Mouse (Mus musculus): ENCODE results near the gene Lrp1.

Lrp1 gene

GRCm38 (mm10) chr10:127597311-127597901, 23.5 kb downstream of the Lrp1 start:
- no peak for DNase-seq (ENCODE audit: low read depth, low spot score)
- no peaks in the 10 kb centered on the region for H3K27me3 ChIP-seq (ENCODE audit: control insufficient read depth, insufficient read depth, low read length, poor library complexity, severe bottlenecking)
- no peaks in the 10 kb centered on the region for H3K36me3 ChIP-seq (ENCODE audit: control insufficient read depth, insufficient read depth, low read length, poor library complexity, severe bottlenecking)

DNA sequence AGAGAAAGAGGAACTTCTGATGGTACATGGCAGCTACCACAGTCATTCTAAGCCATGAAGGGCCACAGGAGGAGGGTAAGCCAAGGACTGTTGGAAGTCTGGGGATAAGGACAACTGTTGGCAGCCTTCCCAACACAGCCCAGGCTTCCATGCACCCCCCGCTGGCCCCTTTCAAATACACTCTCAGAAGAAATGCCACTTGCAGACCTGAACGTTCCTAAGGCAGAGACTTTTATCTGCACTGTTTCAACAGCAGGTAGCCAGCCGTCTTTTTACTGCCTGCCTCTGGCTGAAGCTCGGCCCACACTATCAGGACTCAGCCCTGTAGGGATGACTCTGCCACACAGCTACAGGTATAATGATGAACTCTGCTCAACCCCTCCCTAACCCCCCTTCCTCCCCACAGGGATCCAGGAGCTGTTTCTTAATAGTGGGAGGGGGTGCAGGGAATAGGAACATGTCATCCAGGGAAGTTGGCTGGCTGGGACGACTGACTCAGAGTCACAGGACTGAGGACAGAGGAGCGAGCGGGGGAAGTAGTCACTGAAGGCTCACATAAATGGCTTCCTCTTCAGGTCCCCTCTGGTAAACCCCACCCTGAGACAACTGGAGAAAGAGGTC, 24.5 kb downstream of the Lrp1 start:
- Histone ChIP-seq H3K36me3 (ENCODE audit: control insufficient read depth, insufficient read depth, low read length, poor library complexity, severe bottlenecking) (no peaks in the 10 kb centered on the region), H3K27me3 (ENCODE audit: control insufficient read depth, insufficient read depth, low read length, poor library complexity, severe bottlenecking) (no peaks in the 10 kb centered on the region)
- DNase-seq (ENCODE audit: low read depth, low spot score), result no peak

GRCm38 (mm10) chr10:127594930-127595715, 25.8 kb downstream of the Lrp1 start:
- Histone ChIP-seq H3K27me3 (ENCODE audit: control insufficient read depth, insufficient read depth, low read length, poor library complexity, severe bottlenecking) (no peaks in the 10 kb centered on the region), H3K36me3 (ENCODE audit: control insufficient read depth, insufficient read depth, low read length, poor library complexity, severe bottlenecking) (no peaks in the 10 kb centered on the region)
- DNase-seq (ENCODE audit: low read depth, low spot score), result no peak

DNA sequence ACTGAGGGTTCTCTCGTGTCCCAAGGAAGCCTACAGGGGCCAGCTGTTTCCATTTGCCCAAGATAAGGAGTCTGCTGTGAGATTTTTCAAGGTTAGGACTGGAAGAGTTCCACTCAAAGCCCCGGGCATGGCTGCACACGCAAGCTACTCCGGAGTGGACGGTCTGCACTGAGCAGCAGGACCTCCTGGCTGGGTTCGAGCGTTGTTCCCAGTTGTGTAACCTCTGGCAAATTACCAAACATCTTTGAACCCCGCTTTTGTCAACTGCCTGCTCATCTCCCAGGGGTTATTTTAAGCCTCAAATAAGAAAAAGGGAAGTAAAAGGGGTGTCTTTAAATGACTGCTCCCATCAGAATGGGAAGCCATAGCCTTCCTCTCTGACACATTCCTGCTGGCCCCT, 26.5 kb downstream of the Lrp1 start:
- no peaks in the 10 kb centered on the region for H3K27me3 ChIP-seq (ENCODE audit: control insufficient read depth, insufficient read depth, low read length, poor library complexity, severe bottlenecking)
- no peaks in the 10 kb centered on the region for H3K36me3 ChIP-seq (ENCODE audit: control insufficient read depth, insufficient read depth, low read length, poor library complexity, severe bottlenecking)
- DNase-seq (ENCODE audit: low read depth, low spot score), result no peak

DNA sequence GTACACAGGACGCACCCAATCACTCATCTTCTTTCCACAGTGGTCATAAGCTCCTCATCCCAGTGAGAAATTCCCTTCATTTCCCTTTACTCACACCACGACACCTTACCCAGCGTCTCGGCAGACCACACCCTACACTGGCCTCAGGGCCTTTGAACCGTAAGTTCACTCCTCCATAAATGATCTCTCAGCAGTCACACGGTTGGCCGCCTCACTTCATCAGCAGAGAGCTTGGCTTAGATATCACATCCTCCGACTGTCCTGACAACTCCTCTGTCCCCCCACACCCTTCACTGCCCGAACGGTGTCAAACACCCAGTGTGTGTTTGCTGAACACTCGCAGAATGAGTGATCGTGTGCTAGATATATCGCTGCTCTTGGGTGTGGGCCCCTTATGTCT, 28.1 kb downstream of the Lrp1 start:
- DNase-seq (ENCODE audit: low read depth, low spot score), result no peak
- Histone ChIP-seq H3K27me3 (ENCODE audit: control insufficient read depth, insufficient read depth, low read length, poor library complexity, severe bottlenecking) (no peaks in the 10 kb centered on the region), H3K36me3 (ENCODE audit: control insufficient read depth, insufficient read depth, low read length, poor library complexity, severe bottlenecking) (no peaks in the 10 kb centered on the region)

- Histone ChIP-seq H3K36me3 (ENCODE audit: control insufficient read depth, insufficient read depth, low read length, poor library complexity, severe bottlenecking) (no peaks in the 10 kb centered on the region), H3K27me3 (ENCODE audit: control insufficient read depth, insufficient read depth, low read length, poor library complexity, severe bottlenecking) (no peaks in the 10 kb centered on the region)
- no peak for DNase-seq (ENCODE audit: low read depth, low spot score)
These were observed 28.5 kb downstream of the Lrp1 start for GRCm38 (mm10) chr10:127592423-127592822.

GRCm38 (mm10) chr10:127591514-127591913, 29.4 kb downstream of the Lrp1 start:
- DNase-seq (ENCODE audit: low read depth, low spot score), result no peak

GRCm38 (mm10) chr10:127590831-127591451, 30.0 kb downstream of the Lrp1 start:
- H3K36me3 ChIP-seq (ENCODE audit: control insufficient read depth, insufficient read depth, low read length, poor library complexity, severe bottlenecking), result no peaks in the 10 kb centered on the region
- DNase-seq (ENCODE audit: low read depth, low spot score), result no peak
- no peaks in the 10 kb centered on the region; the same call in 1 of the 2 replicates for H3K27me3 ChIP-seq (ENCODE audit: control insufficient read depth, insufficient read depth, low read length, poor library complexity, severe bottlenecking)

More at GRCm38 (mm10) chr10:127591514-127591913, 29.4 kb downstream of the Lrp1 start:
- no peaks in the 10 kb centered on the region for H3K36me3 ChIP-seq (ENCODE audit: control insufficient read depth, insufficient read depth, low read length, poor library complexity, severe bottlenecking)
- H3K27me3 ChIP-seq (ENCODE audit: control insufficient read depth, insufficient read depth, low read length, poor library complexity, severe bottlenecking), result no peaks in the 10 kb centered on the region

DNA sequence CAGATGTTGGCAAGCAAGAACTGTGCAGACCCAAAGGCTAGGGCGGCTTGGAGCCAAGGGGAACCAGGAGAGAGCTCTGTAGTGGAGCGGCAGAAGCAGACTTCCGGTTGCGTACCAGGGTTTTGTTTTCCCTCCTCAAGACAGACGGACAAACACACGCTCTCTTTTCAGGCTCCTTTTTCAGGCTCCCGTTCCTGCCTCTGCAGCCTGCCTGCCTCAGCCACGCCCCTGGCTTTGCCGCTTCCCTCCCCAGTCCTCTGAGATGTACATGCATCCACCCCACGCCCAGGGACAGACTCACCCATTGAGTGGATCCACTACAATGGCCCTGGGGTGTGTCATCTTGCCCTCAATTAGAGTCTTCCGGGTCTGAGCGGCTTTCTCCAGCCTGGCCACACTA, 30.7 kb downstream of the Lrp1 start:
- H3K36me3 ChIP-seq (ENCODE audit: control insufficient read depth, insufficient read depth, low read length, poor library complexity, severe bottlenecking), result no peaks in the 10 kb centered on the region
- no peaks in the 10 kb centered on the region; the same call in 1 of the 2 replicates for H3K27me3 ChIP-seq (ENCODE audit: control insufficient read depth, insufficient read depth, low read length, poor library complexity, severe bottlenecking)
- DNase-seq (ENCODE audit: low read depth, low spot score), result no peak

DNA sequence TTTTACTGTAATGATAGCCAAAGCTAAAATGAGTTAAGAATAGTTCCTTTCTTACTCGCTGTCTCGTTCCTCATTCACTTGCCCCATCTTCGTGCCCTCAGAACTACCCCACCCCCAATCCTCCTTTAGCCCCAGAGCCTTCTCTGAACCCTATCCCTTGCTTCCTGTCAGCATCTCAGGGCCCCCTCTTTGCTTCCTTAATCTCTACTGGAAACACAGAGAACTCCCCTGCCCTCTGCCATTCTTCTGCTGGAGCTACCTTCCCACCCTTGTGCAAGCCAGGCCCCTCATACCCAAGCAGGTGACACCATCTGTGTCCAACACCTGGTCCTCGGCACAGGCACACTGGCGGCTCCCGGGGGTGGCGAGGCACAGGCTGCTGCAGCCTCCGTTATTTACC, 33.2 kb downstream of the Lrp1 start:
- no peaks in the 10 kb centered on the region for H3K36me3 ChIP-seq (ENCODE audit: control insufficient read depth, insufficient read depth, low read length, poor library complexity, severe bottlenecking)
- no peaks in the 10 kb centered on the region; the same call in 1 of the 2 replicates for H3K27me3 ChIP-seq (ENCODE audit: control insufficient read depth, insufficient read depth, low read length, poor library complexity, severe bottlenecking)
- DNase-seq (ENCODE audit: low read depth, low spot score), result no peak

DNA sequence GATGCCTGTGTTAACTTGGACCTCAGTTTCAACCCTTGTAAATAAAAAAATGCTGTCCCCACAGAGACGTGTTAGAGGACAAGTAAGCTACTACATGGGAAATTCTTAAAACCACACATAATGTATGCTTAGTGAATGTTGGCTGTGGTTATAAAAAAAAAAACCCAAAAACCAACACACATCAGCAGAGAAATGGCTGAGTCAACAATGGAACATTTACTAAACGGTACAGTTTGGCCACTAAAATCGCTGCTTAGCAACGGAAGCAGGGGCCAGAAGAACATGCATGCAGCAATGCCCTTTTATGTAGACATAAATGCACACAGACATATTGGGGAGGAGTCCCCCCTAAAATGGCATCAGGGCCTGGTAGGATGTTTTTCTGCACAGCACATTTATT, 34.7 kb downstream of the Lrp1 start:
- no peaks in the 10 kb centered on the region; the same call in 1 of the 2 replicates for H3K27me3 ChIP-seq (ENCODE audit: control insufficient read depth, insufficient read depth, low read length, poor library complexity, severe bottlenecking)
- no peak for DNase-seq (ENCODE audit: low read depth, low spot score)
- H3K36me3 ChIP-seq (ENCODE audit: control insufficient read depth, insufficient read depth, low read length, poor library complexity, severe bottlenecking), result no peaks in the 10 kb centered on the region

DNA sequence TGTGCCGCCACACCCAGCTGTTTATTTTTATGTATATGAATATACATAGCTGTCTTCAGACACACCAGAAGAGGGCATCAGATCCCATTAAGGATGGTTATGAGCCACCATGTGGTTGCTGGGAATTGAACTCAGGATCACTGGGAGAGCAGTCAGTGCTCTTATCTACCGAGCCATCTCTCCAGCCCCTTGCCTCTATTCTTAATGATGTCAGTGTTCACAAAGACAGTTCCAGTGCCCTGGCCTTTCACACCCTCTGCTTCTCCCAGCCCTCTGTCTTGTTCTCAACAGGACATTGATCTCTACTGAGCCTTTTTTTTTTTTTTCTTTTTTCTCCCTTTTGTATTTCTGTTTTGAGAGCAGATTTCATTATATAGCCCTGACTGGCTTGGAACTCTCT, 35.4 kb downstream of the Lrp1 start:
- Histone ChIP-seq H3K36me3 (ENCODE audit: control insufficient read depth, insufficient read depth, low read length, poor library complexity, severe bottlenecking) (no peaks in the 10 kb centered on the region), H3K27me3 (ENCODE audit: control insufficient read depth, insufficient read depth, low read length, poor library complexity, severe bottlenecking) (no peaks in the 10 kb centered on the region; the same call in 1 of the 2 replicates)
- no peak for DNase-seq (ENCODE audit: low read depth, low spot score)

DNA sequence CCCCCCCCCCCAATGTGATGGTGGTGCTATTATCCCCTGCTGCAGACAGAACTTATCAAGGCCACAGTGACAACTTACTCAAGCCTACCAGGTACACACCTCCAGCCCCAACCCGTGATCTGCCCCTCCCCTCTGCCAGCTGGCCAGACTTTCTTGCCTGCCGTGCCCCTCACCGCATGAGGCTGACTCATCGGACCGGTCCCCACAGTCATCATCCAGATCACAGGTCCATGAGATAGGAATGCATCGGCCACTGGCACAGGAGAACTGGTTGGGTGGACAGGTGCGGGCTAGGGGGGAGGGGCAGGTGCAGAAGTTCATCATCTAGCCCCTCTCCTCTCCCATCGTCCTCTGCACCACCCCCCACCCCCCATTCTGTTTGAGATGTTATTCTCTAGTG, 37.3 kb downstream of the Lrp1 start:
- DNase-seq (ENCODE audit: low read depth, low spot score), result no peak

GRCm38 (mm10) chr10:127581291-127581690, 39.7 kb downstream of the Lrp1 start:
- Histone ChIP-seq H3K36me3 (ENCODE audit: control insufficient read depth, insufficient read depth, low read length, poor library complexity, severe bottlenecking) (no peaks in the 10 kb centered on the region), H3K27me3 (ENCODE audit: control insufficient read depth, insufficient read depth, low read length, poor library complexity, severe bottlenecking) (no peaks in the 10 kb centered on the region; the same call in 1 of the 2 replicates)
- no peak for DNase-seq (ENCODE audit: low read depth, low spot score)

More for the DNA sequence above, 37.3 kb downstream of the Lrp1 start:
- H3K27me3 ChIP-seq (ENCODE audit: control insufficient read depth, insufficient read depth, low read length, poor library complexity, severe bottlenecking), result no peaks in the 10 kb centered on the region; the same call in 1 of the 2 replicates
- no peaks in the 10 kb centered on the region for H3K36me3 ChIP-seq (ENCODE audit: control insufficient read depth, insufficient read depth, low read length, poor library complexity, severe bottlenecking)

DNA sequence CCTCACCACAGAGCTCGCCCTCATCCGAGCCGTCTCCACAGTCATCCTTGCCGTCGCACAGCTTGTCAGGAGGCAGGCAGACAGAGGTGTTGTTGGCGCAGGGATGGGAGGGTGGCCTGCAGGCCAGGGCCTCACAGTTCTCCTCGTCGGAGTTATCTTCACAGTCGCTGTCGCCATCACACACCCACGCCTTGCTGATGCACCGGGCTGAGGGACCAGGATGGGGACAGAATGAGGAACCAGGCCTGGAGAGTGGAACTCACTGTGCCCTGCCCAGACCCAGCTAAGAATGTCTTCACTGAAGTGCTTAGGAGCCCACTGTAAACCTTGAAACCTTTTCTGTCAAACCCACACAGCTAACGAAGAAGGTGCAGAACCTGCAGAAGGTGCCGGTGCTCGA, 43.0 kb downstream of the Lrp1 start:
- DNase-seq (ENCODE audit: low read depth, low spot score), result no peak
- Histone ChIP-seq H3K36me3 (ENCODE audit: control insufficient read depth, insufficient read depth, low read length, poor library complexity, severe bottlenecking) (no peaks in the 10 kb centered on the region), H3K27me3 (ENCODE audit: control insufficient read depth, insufficient read depth, low read length, poor library complexity, severe bottlenecking) (no peaks in the 10 kb centered on the region)

Data from splenic B cell, adult 2 months (primary cell).